Mouse (Mus musculus) heart, embryonic 16.5 days (tissue): ENCODE data around the gene Ucp3. TPM values are rescaled to one million over a fixed set of nuclear protein-coding genes. Genes with fewer than 3 reads are reported as not detected.

Experiments used
- ATAC-seq: fragments of 200-750 bp; cut with Nextera tagmentation; replicated peaks from 2 replicates; pipeline ENCODE4 v1.8.0; 2017; ENCODE audit warnings: moderate number of reproducible peaks; ENCODE audit not compliant: insufficient read depth, low FRiP score; ENCODE audit errors: extremely low read depth
- H3K27ac ChIP-seq: fragments of 300-500 bp; sonication (generic); 2 replicates; pipeline ENCODE4 v1.5.1; 2014; ENCODE audit warnings: mild to moderate bottlenecking, low read length, control low read depth, moderate library complexity
- H3K27me3 ChIP-seq: fragments of 300-500 bp; sonication (generic); 2 replicates; pipeline ENCODE4 v1.6.1; 2014; ENCODE audit warnings: low read length, mixed read lengths; ENCODE audit not compliant: control insufficient read depth, insufficient read depth
- H3K36me3 ChIP-seq: fragments of 300-500 bp; sonication (generic); 2 replicates; pipeline ENCODE4 v1.6.1; 2014; ENCODE audit not compliant: control insufficient read depth, insufficient read depth
- H3K4me1 ChIP-seq: fragments of 300-500 bp; sonication (generic); 2 replicates; pipeline ENCODE4 v1.6.1; 2014; ENCODE audit warnings: low read length, mixed read lengths; ENCODE audit not compliant: control insufficient read depth, insufficient read depth
- H3K4me2 ChIP-seq: fragments of 300-500 bp; sonication (generic); 2 replicates; pipeline ENCODE4 v1.6.1; 2014; ENCODE audit warnings: low read depth, mild to moderate bottlenecking, control low read depth, low read length
- H3K4me3 ChIP-seq: fragments of 300-500 bp; sonication (generic); 2 replicates; pipeline ENCODE4 v1.5.1; 2014; ENCODE audit warnings: mild to moderate bottlenecking, control low read depth, low read length
- H3K9ac ChIP-seq: fragments of 300-500 bp; sonication (generic); 2 replicates; pipeline ENCODE4 v1.6.1; 2014; ENCODE audit warnings: low read length, control low read depth
- H3K9me3 ChIP-seq: fragments of 300-500 bp; sonication (generic); replicated peaks from 2 replicates; pipeline ENCODE4 v1.6.1; 2016; ENCODE audit warnings: low read length; ENCODE audit not compliant: control insufficient read depth
- WGBS: fragments of 180-500 bp; shearing (Covaris S2); extraction: QIAGEN DNeasy Blood & Tissue Kit; methylation state at CpG from one replicate; pipeline ENCODE4 v1.1.7; 2014; 5-methylcytosine and 5-hydroxymethylcytosine counted together
- polyA plus RNA-seq: library from polyadenylated mRNA; unstranded; fragments of >200 nt; fragmentation: Nextera tagmentation; extraction: Ambion mirVana; gene quantifications from 2 replicates; pipeline ENCODE4 v1.2.1, GENCODE M21; 2015

The Ucp3 gene
- polyA plus RNA-seq, 1 experiment from 2014 or later: 0.30 TPM

DNA sequence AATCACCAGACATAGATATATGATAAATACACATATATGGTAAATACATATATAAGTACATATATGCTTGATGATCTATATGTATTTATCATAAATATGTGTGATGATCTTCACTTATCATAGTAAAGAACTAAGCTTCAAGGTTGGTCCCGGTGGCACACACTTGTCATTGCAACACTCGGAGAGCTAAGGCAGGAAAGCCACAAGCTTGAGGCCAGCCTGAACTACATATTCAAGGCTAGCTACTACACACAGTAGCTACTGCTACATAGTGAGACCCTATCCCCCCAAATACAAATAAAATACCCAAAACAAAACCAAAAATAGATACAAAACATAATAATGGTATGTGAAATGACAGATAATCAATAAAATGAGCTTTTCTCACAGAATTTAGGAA lies 63.0 kb downstream of the Ucp3 start:
- Histone ChIP-seq H3K9me3 (no peaks in the 10 kb centered on the region), H3K4me3 (no peak overlapping the region), H3K27me3 (no peaks in the 10 kb centered on the region), H3K9ac (no peak overlapping the region), H3K4me2 (no peak overlapping the region), H3K27ac (no peak overlapping the region), H3K36me3 (peaks cover 15% of the 10 kb centered on the region), H3K4me1 (peaks cover 10% of the 10 kb centered on the region)
- ATAC-seq: no peak
- whole genome bisulfite sequencing: 73% methylated on average over 2 of the region's 2 CpGs

Other genes starting within 250 kb of the Ucp3 start
- 1.3 and 1.5 TPM in 2 replicates for gene Pgm2l1, start 245.6 kb upstream of the Ucp3 start, polyA plus RNA-seq
- gene P4ha3, start 187.5 kb upstream of the Ucp3 start, polyA plus RNA-seq: 12.8 TPM in 2 replicates
- gene C2cd3, start 100.8 kb upstream of the Ucp3 start, polyA plus RNA-seq: 14.1 and 14.5 TPM in 2 replicates
- gene Ppme1, start 100.7 kb upstream of the Ucp3 start, polyA plus RNA-seq: 60.9 and 68.9 TPM in 2 replicates
- gene Ucp2, start 20.3 kb downstream of the Ucp3 start, polyA plus RNA-seq: 150 and 195 TPM in 2 replicates
- 0.85 and 1.5 TPM in 2 replicates for gene Dnajb13, start 42.0 kb downstream of the Ucp3 start, polyA plus RNA-seq
- 18.7 and 24.0 TPM in 2 replicates for gene Coa4, start 64.1 kb downstream of the Ucp3 start, polyA plus RNA-seq
- 75.8 and 76.5 TPM in 2 replicates for gene Rab6a, start 134.4 kb downstream of the Ucp3 start, polyA plus RNA-seq
- 84.1 and 93.5 TPM in 2 replicates for gene Mrpl48, start 135.3 kb downstream of the Ucp3 start, polyA plus RNA-seq
- gene Plekhb1, start 189.4 kb downstream of the Ucp3 start, polyA plus RNA-seq: 2.7 and 2.8 TPM in 2 replicates
- 25.6 and 27.2 TPM in 2 replicates for gene Fam168a, start 233.6 kb downstream of the Ucp3 start, polyA plus RNA-seq